Mouse (Mus musculus): ENCODE data around the gene Ap1ar. TPM values are rescaled to one million over a fixed set of nuclear protein-coding genes. Genes with fewer than 3 reads are reported as not detected.
A peak's percentile ranks its signal among the peaks of the same experiment; 100 is the strongest.

Ap1ar gene
- polyA plus RNA-seq, 1 experiment from 2014 or later, result 26.2 TPM

DNA sequence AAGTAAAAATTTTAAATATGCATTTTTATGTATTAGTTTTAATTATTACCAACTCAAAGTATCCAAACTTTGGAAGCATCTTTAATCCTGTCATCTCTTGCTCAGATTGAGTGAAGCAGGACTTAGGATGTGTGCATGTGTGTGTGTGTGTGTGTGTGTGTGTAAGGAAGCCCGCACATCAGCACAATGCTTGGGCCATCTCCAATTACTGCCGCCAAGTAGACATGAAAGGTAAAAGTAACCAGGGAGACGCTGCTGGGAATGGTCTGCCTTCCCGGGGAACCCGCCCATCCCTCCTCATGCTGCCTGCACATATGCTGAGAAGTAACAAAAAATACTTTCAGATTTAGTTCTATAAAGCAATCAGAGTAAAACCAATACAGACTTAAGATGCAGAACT, 29.5 kb downstream of the Ap1ar start:
- Histone ChIP-seq H3K9me3 (ENCODE audit: control insufficient read depth, low read length) (no peaks in the 10 kb centered on the region), H3K9ac (ENCODE audit: low read length) (no peak overlapping the region), H3K36me3 (ENCODE audit: control insufficient read depth, insufficient read depth, low read length) (peaks cover 50% of the 10 kb centered on the region), H3K4me1 (ENCODE audit: control insufficient read depth in 2 of 2, insufficient read depth in 2 of 2, low read length in 2 of 2) (peaks cover 0 to 2% of the 10 kb centered on the region in 2 experiments; a peak in 1 of 4 replicates), H3K4me2 (ENCODE audit: low read length) (no peak overlapping the region), H3K27me3 (ENCODE audit: control insufficient read depth, insufficient read depth, low read length) (no peaks in the 10 kb centered on the region), H3K4me3 (ENCODE audit: control insufficient read depth in 1 of 2, insufficient read depth in 1 of 2, low read depth in 1 of 2, low read length in 2 of 2) (no peak overlapping the region), H3K27ac (replicated peaks in 1 of 2; ENCODE audit: control insufficient read depth in 1 of 2, insufficient read depth in 1 of 2, low read depth in 2 of 2, low read length in 2 of 2) (no peak overlapping the region)
- WGBS, result 87% methylated on average over 5 of the region's 5 CpGs
- ATAC-seq (ENCODE audit: insufficient number of reproducible peaks, insufficient read depth, low FRiP score, low read depth), result no peak

DNA sequence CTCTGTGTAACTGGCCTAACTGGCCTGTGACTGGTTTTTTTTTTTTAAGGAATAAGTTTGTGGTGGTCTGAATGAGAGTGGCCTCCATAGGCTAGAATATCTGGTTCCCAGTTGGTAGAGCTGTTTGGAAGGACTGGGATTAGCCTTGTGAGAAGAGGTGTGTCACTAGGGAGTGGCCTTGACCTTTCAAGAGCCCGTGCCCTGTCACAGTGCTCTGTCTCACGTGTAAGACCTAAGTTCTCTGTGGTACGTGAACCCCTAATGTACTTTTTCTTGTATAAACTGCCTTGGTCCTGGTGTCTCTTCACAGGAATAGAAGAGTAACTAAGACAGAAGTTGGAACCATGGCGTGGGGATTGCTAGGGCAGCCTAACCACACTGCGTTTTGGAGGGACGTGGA, 31.3 kb downstream of the Ap1ar start:
- ATAC-seq (ENCODE audit: insufficient number of reproducible peaks, insufficient read depth, low FRiP score, low read depth), result no peak
- Histone ChIP-seq H3K36me3 (ENCODE audit: control insufficient read depth, insufficient read depth, low read length) (peaks cover 36% of the 10 kb centered on the region), H3K27me3 (ENCODE audit: control insufficient read depth, insufficient read depth, low read length) (no peaks in the 10 kb centered on the region), H3K9me3 (ENCODE audit: control insufficient read depth, low read length) (no peaks in the 10 kb centered on the region), H3K4me1 (ENCODE audit: control insufficient read depth in 2 of 2, insufficient read depth in 2 of 2, low read length in 2 of 2) (peaks cover 0 to 2% of the 10 kb centered on the region in 2 experiments; a peak in 1 of 4 replicates), H3K4me2 (ENCODE audit: low read length) (no peak overlapping the region), H3K27ac (replicated peaks in 1 of 2; ENCODE audit: control insufficient read depth in 1 of 2, insufficient read depth in 1 of 2, low read depth in 2 of 2, low read length in 2 of 2) (no peak overlapping the region), H3K9ac (ENCODE audit: low read length) (no peak overlapping the region), H3K4me3 (ENCODE audit: control insufficient read depth in 1 of 2, insufficient read depth in 1 of 2, low read depth in 1 of 2, low read length in 2 of 2) (no peak overlapping the region)
- 85% methylated on average over 6 of the region's 6 CpGs for WGBS

DNA sequence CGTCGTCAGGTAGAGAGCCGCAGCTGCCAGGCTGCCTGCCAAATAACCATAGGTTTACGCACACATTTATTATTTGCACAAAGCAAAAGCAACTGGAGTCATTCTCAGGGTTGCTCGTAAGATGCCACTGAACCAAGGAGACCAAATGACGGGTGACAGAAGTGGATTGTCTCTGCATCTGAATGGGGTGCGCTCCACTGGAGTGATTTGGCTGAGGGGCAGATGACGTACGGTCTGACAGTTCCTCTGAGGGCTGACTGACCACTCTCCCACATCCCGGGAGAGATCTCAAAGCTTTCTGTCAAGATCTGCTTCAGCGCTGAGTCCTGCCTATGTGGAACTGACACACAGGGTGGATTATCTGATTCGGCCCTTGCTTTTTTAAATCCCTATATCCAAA, 32.3 kb downstream of the Ap1ar start:
- no peak overlapping the region for H3K4me3 ChIP-seq (ENCODE audit: control insufficient read depth in 1 of 2, insufficient read depth in 1 of 2, low read depth in 1 of 2, low read length in 2 of 2)
- peaks cover 0 to 2% of the 10 kb centered on the region in 2 experiments; a peak in 1 of 4 replicates for H3K4me1 ChIP-seq (ENCODE audit: control insufficient read depth in 2 of 2, insufficient read depth in 2 of 2, low read length in 2 of 2)
- no peak overlapping the region for H3K9ac ChIP-seq (ENCODE audit: low read length)
- no peaks in the 10 kb centered on the region for H3K27me3 ChIP-seq (ENCODE audit: control insufficient read depth, insufficient read depth, low read length)
- no peak overlapping the region for H3K4me2 ChIP-seq (ENCODE audit: low read length)
- H3K36me3 ChIP-seq (ENCODE audit: control insufficient read depth, insufficient read depth, low read length), result peaks cover 36% of the 10 kb centered on the region
- H3K27ac ChIP-seq (replicated peaks in 1 of 2; ENCODE audit: control insufficient read depth in 1 of 2, insufficient read depth in 1 of 2, low read depth in 2 of 2, low read length in 2 of 2), result no peak overlapping the region
- ATAC-seq (ENCODE audit: insufficient number of reproducible peaks, insufficient read depth, low FRiP score, low read depth), result no peak
- 84% methylated on average over 12 of the region's 12 CpGs for WGBS
- H3K9me3 ChIP-seq (ENCODE audit: control insufficient read depth, low read length), result no peaks in the 10 kb centered on the region

DNA sequence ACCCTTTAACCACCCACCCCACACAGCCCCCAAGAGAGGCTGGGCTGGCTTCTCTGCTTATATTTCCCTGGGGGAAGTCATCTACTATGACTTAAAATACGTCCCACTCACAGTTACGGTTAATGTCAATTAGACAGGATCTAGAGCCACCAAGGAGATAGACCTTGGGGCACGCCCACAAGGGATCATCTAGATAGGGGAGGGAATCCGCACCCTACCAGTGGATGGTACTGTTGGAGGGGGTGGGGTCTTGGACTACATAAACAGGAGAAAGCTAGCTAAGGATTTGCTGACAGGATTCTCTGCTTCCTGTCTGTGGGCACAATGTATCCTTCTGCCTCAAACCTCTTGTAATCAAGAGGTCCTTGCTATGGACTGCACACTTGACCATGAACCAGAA, 32.9 kb downstream of the Ap1ar start:
- Histone ChIP-seq H3K27ac (replicated peaks in 1 of 2; ENCODE audit: control insufficient read depth in 1 of 2, insufficient read depth in 1 of 2, low read depth in 2 of 2, low read length in 2 of 2) (no peak overlapping the region), H3K27me3 (ENCODE audit: control insufficient read depth, insufficient read depth, low read length) (no peaks in the 10 kb centered on the region), H3K9me3 (ENCODE audit: control insufficient read depth, low read length) (no peaks in the 10 kb centered on the region), H3K4me1 (ENCODE audit: control insufficient read depth in 2 of 2, insufficient read depth in 2 of 2, low read length in 2 of 2) (no peaks in the 10 kb centered on the region), H3K9ac (ENCODE audit: low read length) (no peak overlapping the region), H3K36me3 (ENCODE audit: control insufficient read depth, insufficient read depth, low read length) (peaks cover 34% of the 10 kb centered on the region), H3K4me3 (ENCODE audit: control insufficient read depth in 1 of 2, insufficient read depth in 1 of 2, low read depth in 1 of 2, low read length in 2 of 2) (no peak overlapping the region), H3K4me2 (ENCODE audit: low read length) (no peak overlapping the region)
- ATAC-seq (ENCODE audit: insufficient number of reproducible peaks, insufficient read depth, low FRiP score, low read depth), result no peak
- 77% methylated on average over 4 of the region's 4 CpGs for WGBS

DNA sequence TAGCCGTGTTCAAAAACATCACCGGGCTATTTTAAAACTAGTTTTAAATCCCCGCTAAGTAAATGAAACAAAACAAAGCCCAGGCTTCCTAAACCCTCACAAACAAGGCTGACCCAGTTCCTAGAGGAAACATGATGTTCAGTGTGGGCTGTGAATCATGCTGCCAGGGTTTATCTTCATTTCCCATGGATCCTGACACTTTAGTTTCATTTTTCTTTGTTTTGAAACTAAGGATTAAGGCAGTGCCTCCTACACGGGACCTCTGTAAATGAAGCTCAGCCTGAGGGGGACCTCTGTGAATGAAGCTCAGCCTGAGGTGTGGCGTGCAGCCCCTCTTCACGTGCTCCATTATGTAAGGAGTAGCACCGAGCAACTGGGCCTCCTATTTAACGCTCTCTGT, 34.5 kb downstream of the Ap1ar start:
- ATAC-seq (ENCODE audit: insufficient number of reproducible peaks, insufficient read depth, low FRiP score, low read depth), result no peak
- H3K4me1 ChIP-seq (ENCODE audit: control insufficient read depth in 2 of 2, insufficient read depth in 2 of 2, low read length in 2 of 2), result no peaks in the 10 kb centered on the region
- peak overlapping the region; percentile 34 for H3K4me2 ChIP-seq (ENCODE audit: low read length)
- 36% methylated on average over 8 of the region's 8 CpGs for WGBS
- H3K27ac ChIP-seq (replicated peaks in 1 of 2; ENCODE audit: control insufficient read depth in 1 of 2, insufficient read depth in 1 of 2, low read depth in 2 of 2, low read length in 2 of 2), result no peak overlapping the region
- H3K4me3 ChIP-seq (ENCODE audit: control insufficient read depth in 1 of 2, insufficient read depth in 1 of 2, low read depth in 1 of 2, low read length in 2 of 2), result no peak overlapping the region
- no peaks in the 10 kb centered on the region for H3K27me3 ChIP-seq (ENCODE audit: control insufficient read depth, insufficient read depth, low read length)
- H3K36me3 ChIP-seq (ENCODE audit: control insufficient read depth, insufficient read depth, low read length), result peaks cover 18% of the 10 kb centered on the region
- H3K9ac ChIP-seq (ENCODE audit: low read length), result no peak overlapping the region
- H3K9me3 ChIP-seq (ENCODE audit: control insufficient read depth, low read length), result no peaks in the 10 kb centered on the region

DNA sequence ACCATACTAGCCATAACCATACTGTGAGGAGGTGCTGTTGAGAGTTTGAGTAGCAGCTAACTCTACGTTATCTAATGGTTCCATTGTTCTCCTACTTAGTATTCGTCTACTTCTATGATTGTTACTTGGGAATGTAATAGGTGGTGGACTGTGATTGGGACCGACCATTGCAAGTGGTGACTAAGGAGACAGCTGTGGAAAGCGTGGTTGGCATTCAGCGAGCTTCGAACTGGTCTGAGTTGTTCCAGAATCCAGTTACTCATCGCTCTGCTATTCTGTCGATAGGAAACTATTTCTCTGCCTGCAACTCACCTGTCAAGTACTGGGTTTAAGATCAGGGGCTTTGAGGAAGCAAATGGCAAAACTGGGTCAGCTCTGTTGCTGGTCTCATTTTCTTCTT, 36.2 kb downstream of the Ap1ar start:
- no peak overlapping the region for H3K4me3 ChIP-seq (ENCODE audit: control insufficient read depth in 1 of 2, insufficient read depth in 1 of 2, low read depth in 1 of 2, low read length in 2 of 2)
- H3K27me3 ChIP-seq (ENCODE audit: control insufficient read depth, insufficient read depth, low read length), result no peaks in the 10 kb centered on the region
- H3K4me1 ChIP-seq (ENCODE audit: control insufficient read depth in 2 of 2, insufficient read depth in 2 of 2, low read length in 2 of 2), result no peaks in the 10 kb centered on the region
- no peak overlapping the region for H3K9ac ChIP-seq (ENCODE audit: low read length)
- no peak overlapping the region for H3K27ac ChIP-seq (replicated peaks in 1 of 2; ENCODE audit: control insufficient read depth in 1 of 2, insufficient read depth in 1 of 2, low read depth in 2 of 2, low read length in 2 of 2)
- no peak for ATAC-seq (ENCODE audit: insufficient number of reproducible peaks, insufficient read depth, low FRiP score, low read depth)
- H3K9me3 ChIP-seq (ENCODE audit: control insufficient read depth, low read length), result no peaks in the 10 kb centered on the region
- peaks cover 6% of the 10 kb centered on the region for H3K36me3 ChIP-seq (ENCODE audit: control insufficient read depth, insufficient read depth, low read length)
- H3K4me2 ChIP-seq (ENCODE audit: low read length), result no peak overlapping the region
- WGBS, result 83% methylated on average over 8 of the region's 8 CpGs

DNA sequence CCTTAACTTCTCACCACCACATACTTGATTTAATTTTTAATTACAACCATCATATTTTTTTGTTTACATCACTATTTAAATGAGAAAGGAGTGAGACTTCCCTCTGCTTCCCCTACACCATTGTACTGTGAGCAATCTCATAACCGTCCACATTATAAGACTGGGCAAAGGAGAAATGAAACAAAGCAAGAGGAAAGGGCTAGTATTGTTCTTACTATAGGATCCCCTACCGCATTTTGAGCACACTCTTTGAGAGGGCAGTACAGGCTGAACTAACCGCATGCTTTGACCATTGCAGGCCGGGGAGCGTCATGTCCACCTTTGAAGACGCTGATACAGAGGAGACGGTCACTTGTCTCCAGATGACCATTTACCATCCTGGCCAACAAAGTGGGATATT, 41.1 kb downstream of the Ap1ar start:
- no peak for ATAC-seq (ENCODE audit: insufficient number of reproducible peaks, insufficient read depth, low FRiP score, low read depth)
- WGBS, result 96% methylated on average over 7 of the region's 7 CpGs
- Histone ChIP-seq H3K4me3 (ENCODE audit: control insufficient read depth in 1 of 2, insufficient read depth in 1 of 2, low read depth in 1 of 2, low read length in 2 of 2) (no peak overlapping the region), H3K9me3 (ENCODE audit: control insufficient read depth, low read length) (no peaks in the 10 kb centered on the region; the same call in 1 of the 2 replicates), H3K9ac (ENCODE audit: low read length) (no peak overlapping the region), H3K36me3 (ENCODE audit: control insufficient read depth, insufficient read depth, low read length) (no peaks in the 10 kb centered on the region), H3K27me3 (ENCODE audit: control insufficient read depth, insufficient read depth, low read length) (no peaks in the 10 kb centered on the region), H3K4me2 (ENCODE audit: low read length) (no peak overlapping the region), H3K4me1 (ENCODE audit: control insufficient read depth in 2 of 2, insufficient read depth in 2 of 2, low read length in 2 of 2) (peaks cover 0 to 1% of the 10 kb centered on the region in 2 experiments; a peak in 2 of 4 replicates), H3K27ac (replicated peaks in 1 of 2; ENCODE audit: control insufficient read depth in 1 of 2, insufficient read depth in 1 of 2, low read depth in 2 of 2, low read length in 2 of 2) (no peak overlapping the region)

DNA sequence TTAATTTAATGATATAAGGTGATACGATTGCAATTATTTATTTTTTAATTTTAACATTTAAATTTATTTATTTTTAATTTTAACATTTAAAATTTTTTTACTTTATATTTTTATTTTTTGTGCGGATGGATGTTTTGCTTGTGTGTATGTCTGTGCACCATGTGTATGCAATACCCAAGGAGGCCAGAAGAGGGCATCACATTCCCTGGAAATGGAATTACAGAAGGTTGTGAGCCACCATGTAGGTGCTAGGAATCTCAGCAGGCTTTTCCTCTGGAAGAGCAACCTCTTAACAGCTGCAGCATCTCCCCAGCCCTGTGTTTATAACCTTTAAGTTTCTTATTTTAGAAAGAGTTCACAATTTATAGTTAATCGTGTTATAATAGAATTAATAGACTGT, 41.6 kb downstream of the Ap1ar start:
- H3K27ac ChIP-seq (replicated peaks in 1 of 2; ENCODE audit: control insufficient read depth in 1 of 2, insufficient read depth in 1 of 2, low read depth in 2 of 2, low read length in 2 of 2), result no peak overlapping the region
- no peak for ATAC-seq (ENCODE audit: insufficient number of reproducible peaks, insufficient read depth, low FRiP score, low read depth)
- no peaks in the 10 kb centered on the region; the same call in 1 of the 2 replicates for H3K9me3 ChIP-seq (ENCODE audit: control insufficient read depth, low read length)
- no peaks in the 10 kb centered on the region for H3K27me3 ChIP-seq (ENCODE audit: control insufficient read depth, insufficient read depth, low read length)
- peaks cover 0 to 6% of the 10 kb centered on the region in 2 experiments; a peak in 2 of 4 replicates for H3K4me1 ChIP-seq (ENCODE audit: control insufficient read depth in 2 of 2, insufficient read depth in 2 of 2, low read length in 2 of 2)
- WGBS, result 92% methylated on average over 3 of the region's 3 CpGs
- no peaks in the 10 kb centered on the region for H3K36me3 ChIP-seq (ENCODE audit: control insufficient read depth, insufficient read depth, low read length)
- H3K9ac ChIP-seq (ENCODE audit: low read length), result no peak overlapping the region
- no peak overlapping the region for H3K4me2 ChIP-seq (ENCODE audit: low read length)
- H3K4me3 ChIP-seq (ENCODE audit: control insufficient read depth in 1 of 2, insufficient read depth in 1 of 2, low read depth in 1 of 2, low read length in 2 of 2), result no peak overlapping the region
